Mouse (Mus musculus) CD4-positive naive resting alpha-beta T cell, adult 76 days (primary cell): ENCODE results near the gene Ttc23l. TPM values are rescaled to one million over a fixed set of nuclear protein-coding genes. Genes with fewer than 3 reads are reported as not detected.

Experiments used
- total RNA-seq: library from RNA; stranded (reverse); gene quantifications from one replicate; pipeline ENCODE4 v1.2.4, GENCODE M21; 2023

Gene Ttc23l
- total RNA-seq: not detected

GRCm38 (mm10) chr15:10558465-10558864 is at the start of gene Ttc23l:
Gene Ttc23l, minus strand, starts transcription at chr15:10558668.

DNA sequence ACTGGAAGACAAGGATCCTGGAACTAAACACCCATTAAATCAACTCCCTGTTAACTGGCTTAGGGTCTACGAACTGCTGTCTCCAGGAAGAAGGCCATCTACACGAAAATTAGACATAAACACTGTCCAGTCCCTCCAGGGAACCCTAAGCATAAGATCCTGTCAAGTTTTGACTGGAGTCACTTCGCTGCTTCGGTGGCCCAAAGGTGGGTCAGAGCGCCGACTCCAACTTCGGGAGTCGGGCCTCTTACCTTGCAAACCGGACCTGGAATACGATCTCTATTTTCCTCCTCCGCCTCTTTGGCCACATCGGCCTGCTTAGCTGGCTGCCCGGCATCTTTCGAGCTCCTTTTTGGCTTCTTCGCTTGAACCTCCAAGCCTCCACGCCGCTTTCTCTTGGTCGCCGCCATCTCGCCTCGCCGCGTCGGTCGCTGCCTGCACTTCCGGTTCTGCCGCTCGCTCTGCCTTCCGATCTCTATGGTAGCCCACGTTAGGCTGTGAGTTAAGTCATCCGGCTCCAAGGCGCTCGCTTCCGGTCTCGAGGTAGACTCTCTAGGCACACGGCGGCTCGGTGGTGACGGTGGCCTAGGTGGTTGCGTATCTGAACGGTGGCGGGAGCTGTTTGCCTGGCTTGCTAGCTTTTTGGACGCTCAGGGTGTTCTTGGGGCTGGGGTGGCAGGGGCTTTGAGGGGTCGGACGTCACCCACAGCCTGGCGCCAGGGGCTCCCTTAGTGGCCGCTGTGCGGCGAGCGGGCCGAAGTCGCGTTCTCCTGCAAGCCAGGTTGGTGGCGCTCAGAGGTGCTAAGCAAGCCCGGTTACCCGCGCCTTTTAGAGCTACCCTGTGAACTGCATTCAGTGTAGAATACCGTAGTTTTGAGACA is 72.7 kb downstream of the Ttc23l start, which contains the start of the genes Brix1 and Rad1:
Gene Brix1, minus strand, starts transcription at position 464 of the 881 bp plus-strand sequence.
Gene Rad1, plus strand, starts transcription at position 535 of the 881 bp plus-strand sequence.

GRCm38 (mm10) chr15:10470151-10470831 is 88.2 kb downstream of the Ttc23l start, which contains the start of gene Dnajc21:
Gene Dnajc21, minus strand, starts transcription at chr15:10470516.

Other genes with a start within 250 kb of the Ttc23l start
- not detected for gene Gm21973, start 233.3 kb downstream of the Ttc23l start, total RNA-seq
- not detected for gene Agxt2, start 200.1 kb downstream of the Ttc23l start, total RNA-seq
- 51.7 TPM for gene Dnajc21, start 88.2 kb downstream of the Ttc23l start, total RNA-seq
- gene Brix1, start 72.7 kb downstream of the Ttc23l start, total RNA-seq: 48.1 TPM
- 18.1 TPM for gene Rad1, start 72.7 kb downstream of the Ttc23l start, total RNA-seq
- 0.79 TPM for gene Rai14, start 156.0 kb upstream of the Ttc23l start, total RNA-seq